Mouse (Mus musculus) limb, embryonic 10.5 days (tissue): ENCODE results near the gene Fam71f2. TPM values are rescaled to one million over a fixed set of nuclear protein-coding genes. Genes with fewer than 3 reads are reported as not detected.

Experiments used
- DNase-seq: peaks from one replicate; pipeline ENCODE4 v3.0.0-alpha.2; 2017; ENCODE audit warnings: low spot score
- H3K27ac ChIP-seq: fragments of 300-500 bp; sonication (generic); 2 replicates; pipeline ENCODE4 v1.5.1; 2016; ENCODE audit warnings: mild to moderate bottlenecking
- H3K27me3 ChIP-seq: fragments of 300-500 bp; sonication (generic); 2 replicates; pipeline ENCODE4 v1.6.1; 2016; ENCODE audit warnings: low read depth, mild to moderate bottlenecking; ENCODE audit not compliant: poor library complexity, severe bottlenecking
- H3K36me3 ChIP-seq: fragments of 300-500 bp; sonication (generic); 2 replicates; pipeline ENCODE4 v1.6.1; 2016; ENCODE audit warnings: mild to moderate bottlenecking, moderate library complexity
- H3K4me1 ChIP-seq: fragments of 300-500 bp; sonication (generic); 2 replicates; pipeline ENCODE4 v1.6.1; 2016
- H3K4me3 ChIP-seq: fragments of 300-500 bp; sonication (generic); 2 replicates; pipeline ENCODE4 v1.5.1; 2016; ENCODE audit warnings: mild to moderate bottlenecking, moderate library complexity
- H3K9me3 ChIP-seq: fragments of 300-500 bp; sonication (generic); replicated peaks from 2 replicates; pipeline ENCODE4 v1.6.1; 2016; ENCODE audit warnings: mild to moderate bottlenecking
- WGBS: fragments of 180-500 bp; shearing (Covaris S2); methylation state at CpG from one replicate; pipeline ENCODE4 v1.1.7; 2016; 5-methylcytosine and 5-hydroxymethylcytosine counted together
- polyA plus RNA-seq: library from polyadenylated mRNA; unstranded; fragments of >200 nt; fragmentation: Nextera tagmentation; extraction: Ambion mirVana; gene quantifications from 2 replicates; pipeline ENCODE4 v1.2.1, GENCODE M21; 2016

Gene Fam71f2
- polyA plus RNA-seq, 1 experiment from 2014 or later: 0.55 TPM

- WGBS: 88% methylated on average over 1 of the region's 1 CpGs
- Histone ChIP-seq H3K9me3 (no peaks in the 10 kb centered on the region), H3K27me3 (no peaks in the 10 kb centered on the region), H3K4me1 (peaks cover 12% of the 10 kb centered on the region), H3K27ac (no peak overlapping the region), H3K36me3 (no peaks in the 10 kb centered on the region), H3K4me3 (no peak overlapping the region)
- DNase-seq: no peak
Measured at GRCm38 (mm10) chr6:29259418-29259817, 20.0 kb upstream of the Fam71f2 start.

- H3K4me3 ChIP-seq: no peak overlapping the region
- no peak overlapping the region for H3K27ac ChIP-seq
- WGBS: 82% methylated on average over 5 of the region's 5 CpGs
- DNase-seq: no peak
- no peaks in the 10 kb centered on the region for H3K36me3 ChIP-seq
- H3K4me1 ChIP-seq: peaks cover under 1% of the 10 kb centered on the region
- H3K27me3 ChIP-seq: no peaks in the 10 kb centered on the region
- H3K9me3 ChIP-seq: no peaks in the 10 kb centered on the region
Measured at GRCm38 (mm10) chr6:29261831-29262230, 17.6 kb upstream of the Fam71f2 start.

GRCm38 (mm10) chr6:29263650-29264455 lies 15.5 kb upstream of the Fam71f2 start:
- Histone ChIP-seq H3K4me3 (no peak overlapping the region), H3K36me3 (no peaks in the 10 kb centered on the region), H3K27me3 (no peaks in the 10 kb centered on the region), H3K9me3 (no peaks in the 10 kb centered on the region), H3K27ac (no peak overlapping the region), H3K4me1 (no peaks in the 10 kb centered on the region)
- WGBS: 73% methylated on average over 6 of the region's 6 CpGs
- DNase-seq: no peak

GRCm38 (mm10) chr6:29264456-29264781 lies 15.0 kb upstream of the Fam71f2 start:
- 68% methylated on average over 3 of the region's 3 CpGs for WGBS
- H3K4me1 ChIP-seq: no peaks in the 10 kb centered on the region

GRCm38 (mm10) chr6:29266936-29267335 lies 12.5 kb upstream of the Fam71f2 start:
- no peaks in the 10 kb centered on the region for H3K9me3 ChIP-seq
- H3K27me3 ChIP-seq: no peaks in the 10 kb centered on the region
- 75% methylated on average over 4 of the region's 4 CpGs for WGBS
- no peak for DNase-seq
- no peak overlapping the region for H3K4me3 ChIP-seq
- no peaks in the 10 kb centered on the region for H3K36me3 ChIP-seq
- no peak overlapping the region for H3K27ac ChIP-seq
- H3K4me1 ChIP-seq: peaks cover 9% of the 10 kb centered on the region; the same call in 1 of the 2 replicates

More at GRCm38 (mm10) chr6:29264456-29264781, 15.0 kb upstream of the Fam71f2 start:
- Histone ChIP-seq H3K27ac (no peak overlapping the region), H3K4me3 (no peak overlapping the region), H3K27me3 (no peaks in the 10 kb centered on the region), H3K36me3 (no peaks in the 10 kb centered on the region), H3K9me3 (no peaks in the 10 kb centered on the region)
- no peak for DNase-seq

- Histone ChIP-seq H3K4me3 (no peak overlapping the region), H3K27ac (no peak overlapping the region), H3K27me3 (no peaks in the 10 kb centered on the region), H3K4me1 (peaks cover 19% of the 10 kb centered on the region), H3K36me3 (0 out of 2 replicates have a peak, but pooled peaks cover 2% of the 10 kb centered on the region), H3K9me3 (no peaks in the 10 kb centered on the region)
- DNase-seq: no peak
- WGBS: 86% methylated on average over 6 of the region's 6 CpGs
Measured at GRCm38 (mm10) chr6:29269006-29269668, 10.3 kb upstream of the Fam71f2 start.

- H3K9me3 ChIP-seq: no peaks in the 10 kb centered on the region
- H3K36me3 ChIP-seq: peaks cover 20% of the 10 kb centered on the region
- H3K4me3 ChIP-seq: no peak overlapping the region
- DNase-seq: no peak
- no peaks in the 10 kb centered on the region for H3K27me3 ChIP-seq
- no peak overlapping the region for H3K27ac ChIP-seq
- WGBS: 9% methylated on average over 8 of the region's 8 CpGs
- peaks cover 19% of the 10 kb centered on the region for H3K4me1 ChIP-seq
Measured at GRCm38 (mm10) chr6:29270961-29271360, 8.4 kb upstream of the Fam71f2 start.

GRCm38 (mm10) chr6:29272312-29273072 lies 6.9 kb upstream of the Fam71f2 start, which contains the start of gene Hilpda:
TSS of gene Hilpda (plus strand) at chr6:29272488.
- peaks cover 25% of the 10 kb centered on the region for H3K36me3 ChIP-seq
- H3K9me3 ChIP-seq: no peaks in the 10 kb centered on the region
- peaks cover 19% of the 10 kb centered on the region for H3K4me1 ChIP-seq
- DNase-seq: peak; percentile 96
- H3K27me3 ChIP-seq: no peaks in the 10 kb centered on the region
- peak within 1 kb of the TSS; percentile 76 for H3K4me3 ChIP-seq
- WGBS: under 1% methylated on average over 46 of the region's 46 CpGs
- H3K27ac ChIP-seq: peak within 1 kb of the TSS; percentile 90

- Histone ChIP-seq H3K36me3 (peaks cover 25% of the 10 kb centered on the region), H3K4me3 (no peak overlapping the region), H3K9me3 (no peaks in the 10 kb centered on the region), H3K27me3 (no peaks in the 10 kb centered on the region), H3K4me1 (peaks cover 13% of the 10 kb centered on the region), H3K27ac (no peak overlapping the region)
- WGBS: 92% methylated on average over 5 of the region's 5 CpGs
- no peak for DNase-seq
Measured at GRCm38 (mm10) chr6:29276746-29277145, 2.6 kb upstream of the Fam71f2 start.

- Histone ChIP-seq H3K4me1 (peaks cover 7% of the 10 kb centered on the region; the same call in 1 of the 2 replicates), H3K27ac (no peak overlapping the region), H3K36me3 (peaks cover 25% of the 10 kb centered on the region), H3K4me3 (no peak overlapping the region; the same call in 1 of the 2 replicates), H3K9me3 (no peaks in the 10 kb centered on the region), H3K27me3 (no peaks in the 10 kb centered on the region)
- peak; percentile 45 for DNase-seq
- WGBS: 34% methylated on average over 8 of the region's 8 CpGs
Measured at GRCm38 (mm10) chr6:29278513-29279267, 703 bp upstream of the Fam71f2 start.

GRCm38 (mm10) chr6:29280671-29281070 lies 1.3 kb downstream of the Fam71f2 start:
- H3K27ac ChIP-seq: no peak overlapping the region
- 68% methylated on average over 7 of the region's 7 CpGs for WGBS
- no peak overlapping the region for H3K4me3 ChIP-seq
- H3K9me3 ChIP-seq: no peaks in the 10 kb centered on the region
- no peak for DNase-seq
- peaks cover 8% of the 10 kb centered on the region for H3K36me3 ChIP-seq
- H3K27me3 ChIP-seq: no peaks in the 10 kb centered on the region
- H3K4me1 ChIP-seq: peaks cover 3% of the 10 kb centered on the region; the same call in 1 of the 2 replicates

GRCm38 (mm10) chr6:29286870-29287269 lies 7.5 kb downstream of the Fam71f2 start:
- Histone ChIP-seq H3K4me1 (no peaks in the 10 kb centered on the region), H3K9me3 (no peaks in the 10 kb centered on the region), H3K4me3 (no peak overlapping the region), H3K27ac (no peak overlapping the region), H3K27me3 (no peaks in the 10 kb centered on the region), H3K36me3 (no peaks in the 10 kb centered on the region)
- WGBS: 77% methylated on average over 7 of the region's 7 CpGs
- DNase-seq: no peak
